Mouse (Mus musculus) hindbrain, embryonic 11.5 days (tissue): ENCODE results near the gene Dpp8. TPM values are rescaled to one million over a fixed set of nuclear protein-coding genes. Genes with fewer than 3 reads are reported as not detected.

ENCODE experiments used
- ATAC-seq: fragments of 200-750 bp; cut with Nextera tagmentation; 2 replicates; pipeline ENCODE4 v1.8.0; 2017; ENCODE audit warnings: mild to moderate bottlenecking, moderate TSS enrichment, moderate library complexity; ENCODE audit not compliant: low FRiP score
- DNase-seq: peaks from one replicate; pipeline ENCODE4 v3.0.0-alpha.2; 2015; ENCODE audit warnings: low spot score
- H3K27ac ChIP-seq: fragments of 300-500 bp; sonication (generic); 2 replicates; pipeline ENCODE4 v1.5.1; 2014; ENCODE audit warnings: mild to moderate bottlenecking, low read depth, low read length
- H3K27me3 ChIP-seq: fragments of 300-500 bp; sonication (generic); 2 replicates; pipeline ENCODE4 v1.6.1; 2014; ENCODE audit warnings: mild to moderate bottlenecking, low read length, moderate library complexity, mixed read lengths; ENCODE audit not compliant: control insufficient read depth, insufficient read depth
- H3K36me3 ChIP-seq: fragments of 300-500 bp; sonication (generic); 2 replicates; pipeline ENCODE4 v1.6.1; 2014; ENCODE audit warnings: mild to moderate bottlenecking, low read length, moderate library complexity, mixed read lengths; ENCODE audit not compliant: control insufficient read depth, insufficient read depth
- H3K4me1 ChIP-seq: fragments of 300-500 bp; sonication (generic); replicated peaks from 2 replicates; pipeline ENCODE4 v1.6.1; 2014; ENCODE audit warnings: low read length, mixed read lengths; ENCODE audit not compliant: control insufficient read depth, insufficient read depth
- H3K4me2 ChIP-seq: fragments of 300-500 bp; sonication (generic); replicated peaks from 2 replicates; pipeline ENCODE4 v1.6.1; 2014; ENCODE audit warnings: mild to moderate bottlenecking, low read depth, low read length
- H3K4me3 ChIP-seq: fragments of 300-500 bp; sonication (generic); 2 replicates; pipeline ENCODE4 v1.5.1; 2014; ENCODE audit warnings: low read depth, low read length
- H3K9ac ChIP-seq: fragments of 300-500 bp; sonication (generic); 2 replicates; pipeline ENCODE4 v1.6.1; 2014; ENCODE audit warnings: low read depth, low read length
- H3K9me3 ChIP-seq: fragments of 300-500 bp; sonication (generic); 2 replicates; pipeline ENCODE4 v1.6.1; 2016; ENCODE audit warnings: low read length; ENCODE audit not compliant: control insufficient read depth
- WGBS: fragments of 180-500 bp; shearing (Covaris S2); extraction: QIAGEN DNeasy Blood & Tissue Kit; methylation state at CpG from one replicate; pipeline ENCODE4 v1.1.7; 2014; 5-methylcytosine and 5-hydroxymethylcytosine counted together
- polyA plus RNA-seq: library from polyadenylated mRNA; unstranded; fragments of >200 nt; fragmentation: Nextera tagmentation; extraction: Ambion mirVana; gene quantifications from 2 replicates; pipeline ENCODE4 v1.2.1, GENCODE M21; 2014

The Dpp8 gene
- polyA plus RNA-seq, 1 experiment from 2014 or later = 35.4 TPM

- DNase-seq (no peak), ATAC-seq (no peak)
- Histone ChIP-seq H3K4me2 (no peak overlapping the region), H3K9me3 (no peaks in the 10 kb centered on the region), H3K4me1 (peaks cover 12% of the 10 kb centered on the region), H3K27me3 (peaks cover 2% of the 10 kb centered on the region; the same call in 1 of the 2 replicates), H3K27ac (no peak overlapping the region), H3K9ac (no peak overlapping the region), H3K36me3 (no peaks in the 10 kb centered on the region), H3K4me3 (no peak overlapping the region)
- WGBS = 90% methylated on average over 1 of the region's 1 CpGs
Observed at GRCm38 (mm10) chr9:65107893-65108292, 75.7 kb downstream of the Dpp8 start.

GRCm38 (mm10) chr9:65109132-65110072 is 77.2 kb downstream of the Dpp8 start:
- ATAC-seq = peak; percentile 89

GRCm38 (mm10) chr9:65111698-65112097 is 79.5 kb downstream of the Dpp8 start:
- 92% methylated on average over 5 of the region's 5 CpGs for WGBS
- peaks cover 7% of the 10 kb centered on the region; the same call in 1 of the 2 replicates for H3K4me1 ChIP-seq
- H3K27me3 ChIP-seq = no peaks in the 10 kb centered on the region
- H3K36me3 ChIP-seq = no peaks in the 10 kb centered on the region
- no peak overlapping the region for H3K27ac ChIP-seq
- H3K9me3 ChIP-seq = no peaks in the 10 kb centered on the region
- ATAC-seq (no peak), DNase-seq (no peak)
- H3K4me2 ChIP-seq = no peak overlapping the region
- no peak overlapping the region for H3K9ac ChIP-seq
- H3K4me3 ChIP-seq = no peak overlapping the region

More at GRCm38 (mm10) chr9:65109132-65110072, 77.2 kb downstream of the Dpp8 start:
- Histone ChIP-seq H3K4me3 (no peak overlapping the region), H3K4me1 (peaks cover 7% of the 10 kb centered on the region; the same call in 1 of the 2 replicates), H3K4me2 (peak overlapping the region; percentile 31), H3K27ac (peak overlapping the region; percentile 90), H3K27me3 (no peaks in the 10 kb centered on the region), H3K9me3 (no peaks in the 10 kb centered on the region), H3K36me3 (no peaks in the 10 kb centered on the region), H3K9ac (peak overlapping the region; percentile 43; the same call in 1 of the 2 replicates)
- peak; percentile 80 for DNase-seq
- WGBS = 6% methylated on average over 24 of the region's 24 CpGs

- Histone ChIP-seq H3K9me3 (no peaks in the 10 kb centered on the region), H3K9ac (no peak overlapping the region), H3K4me3 (no peak overlapping the region), H3K4me2 (no peak overlapping the region), H3K4me1 (peaks cover 7% of the 10 kb centered on the region; the same call in 1 of the 2 replicates), H3K27me3 (no peaks in the 10 kb centered on the region), H3K27ac (no peak overlapping the region), H3K36me3 (no peaks in the 10 kb centered on the region)
- DNase-seq (no peak), ATAC-seq (no peak)
- 92% methylated on average over 2 of the region's 2 CpGs for WGBS
Observed at GRCm38 (mm10) chr9:65113694-65114093, 81.5 kb downstream of the Dpp8 start.

- H3K9me3 ChIP-seq = no peaks in the 10 kb centered on the region
- H3K36me3 ChIP-seq = no peaks in the 10 kb centered on the region
- H3K27ac ChIP-seq = no peak overlapping the region
- DNase-seq = no peak
- ATAC-seq = no peak
- H3K27me3 ChIP-seq = no peaks in the 10 kb centered on the region
- no peak overlapping the region for H3K4me3 ChIP-seq
- H3K4me2 ChIP-seq = no peak overlapping the region
- WGBS = 78% methylated on average over 2 of the region's 2 CpGs
- H3K9ac ChIP-seq = no peak overlapping the region
- H3K4me1 ChIP-seq = no peaks in the 10 kb centered on the region
Observed at GRCm38 (mm10) chr9:65115891-65116290, 83.7 kb downstream of the Dpp8 start.

- H3K4me2 ChIP-seq = no peak overlapping the region
- H3K27me3 ChIP-seq = no peaks in the 10 kb centered on the region
- no peak overlapping the region for H3K4me3 ChIP-seq
- no peak overlapping the region for H3K9ac ChIP-seq
- no peaks in the 10 kb centered on the region for H3K36me3 ChIP-seq
- no peak overlapping the region for H3K27ac ChIP-seq
- H3K4me1 ChIP-seq = no peaks in the 10 kb centered on the region
- no peaks in the 10 kb centered on the region for H3K9me3 ChIP-seq
- WGBS = 63% methylated on average over 2 of the region's 2 CpGs
- DNase-seq = no peak
- ATAC-seq = no peak
Observed at GRCm38 (mm10) chr9:65117516-65117915, 85.3 kb downstream of the Dpp8 start.

- ATAC-seq (0 out of 2 replicates have a peak, but pooled peaks have one; percentile 52), DNase-seq (peak; percentile 88)
- H3K27me3 ChIP-seq = no peaks in the 10 kb centered on the region
- no peaks in the 10 kb centered on the region for H3K9me3 ChIP-seq
- no peaks in the 10 kb centered on the region for H3K36me3 ChIP-seq
- H3K4me2 ChIP-seq = no peak overlapping the region
- no peak overlapping the region for H3K4me3 ChIP-seq
- 3% methylated on average over 3 of the region's 3 CpGs for WGBS
- no peak overlapping the region for H3K27ac ChIP-seq
- H3K4me1 ChIP-seq = peaks cover 3% of the 10 kb centered on the region; the same call in 1 of the 2 replicates
- no peak overlapping the region for H3K9ac ChIP-seq
Observed at GRCm38 (mm10) chr9:65120935-65121334, 88.7 kb downstream of the Dpp8 start.

GRCm38 (mm10) chr9:65122545-65122944 is 90.3 kb downstream of the Dpp8 start:
- DNase-seq = no peak
- Histone ChIP-seq H3K27ac (no peak overlapping the region), H3K4me2 (0 out of 2 replicates have a peak overlapping the region, but pooled peaks have one; percentile 3), H3K4me1 (peaks cover 3% of the 10 kb centered on the region; the same call in 1 of the 2 replicates), H3K4me3 (no peak overlapping the region), H3K27me3 (no peaks in the 10 kb centered on the region), H3K36me3 (no peaks in the 10 kb centered on the region), H3K9ac (no peak overlapping the region), H3K9me3 (no peaks in the 10 kb centered on the region)
- no peak for ATAC-seq
- 12% methylated on average over 18 of the region's 18 CpGs for WGBS
